Mouse (Mus musculus) midbrain, embryonic 16.5 days (tissue): ENCODE measurements around the gene Hnrnpab. TPM values are rescaled to one million over a fixed set of nuclear protein-coding genes. Genes with fewer than 3 reads are reported as not detected.

Source experiments
- ATAC-seq: fragments of 200-750 bp; cut with Nextera tagmentation; 2 replicates; pipeline ENCODE4 v1.8.0; 2017; ENCODE audit warnings: moderate TSS enrichment
- H3K27ac ChIP-seq: fragments of 300-500 bp; sonication (generic); 2 replicates; pipeline ENCODE4 v1.5.1; 2014; ENCODE audit warnings: mild to moderate bottlenecking, low read length, mixed read lengths
- H3K27me3 ChIP-seq: fragments of 300-500 bp; sonication (generic); 2 replicates; pipeline ENCODE4 v1.6.1; 2014; ENCODE audit warnings: low read depth, low read length, mixed read lengths; ENCODE audit not compliant: control insufficient read depth, insufficient read depth
- H3K36me3 ChIP-seq: fragments of 300-500 bp; sonication (generic); 2 replicates; pipeline ENCODE4 v1.6.1; 2014; ENCODE audit warnings: mild to moderate bottlenecking, low read length, moderate library complexity, mixed read lengths; ENCODE audit not compliant: control insufficient read depth, insufficient read depth
- H3K4me1 ChIP-seq: fragments of 300-500 bp; sonication (generic); 2 replicates; pipeline ENCODE4 v1.6.1; 2014; ENCODE audit warnings: mild to moderate bottlenecking, low read length, mixed read lengths; ENCODE audit not compliant: control insufficient read depth, insufficient read depth
- H3K4me2 ChIP-seq: fragments of 300-500 bp; sonication (generic); 2 replicates; pipeline ENCODE4 v1.6.1; 2014; ENCODE audit warnings: mild to moderate bottlenecking, low read length, mixed read lengths
- H3K4me3 ChIP-seq: fragments of 300-500 bp; sonication (generic); 2 replicates; pipeline ENCODE4 v1.5.1; 2014; ENCODE audit warnings: low read depth, mild to moderate bottlenecking, low read length, moderate library complexity, mixed read lengths
- H3K9ac ChIP-seq: fragments of 300-500 bp; sonication (generic); 2 replicates; pipeline ENCODE4 v1.6.1; 2014; ENCODE audit warnings: low read depth, low read length, mixed read lengths
- H3K9me3 ChIP-seq: fragments of 300-500 bp; sonication (generic); replicated peaks from 2 replicates; pipeline ENCODE4 v1.6.1; 2014; ENCODE audit warnings: mild to moderate bottlenecking, low read length, mixed read lengths; ENCODE audit not compliant: control insufficient read depth, poor library complexity, severe bottlenecking
- WGBS: fragments of 180-500 bp; shearing (Covaris S2); extraction: QIAGEN DNeasy Blood & Tissue Kit; methylation state at CpG from one replicate; pipeline ENCODE4 v1.1.7; 2014; 5-methylcytosine and 5-hydroxymethylcytosine counted together
- polyA plus RNA-seq: library from polyadenylated mRNA; unstranded; fragments of >200 nt; fragmentation: Nextera tagmentation; extraction: Ambion mirVana; gene quantifications from 2 replicates; pipeline ENCODE4 v1.2.1, GENCODE M21; 2015

Hnrnpab gene
- polyA plus RNA-seq, 1 experiment from 2014 or later = 273 TPM

GRCm38 (mm10) chr11:51587059-51587458 lies 19.6 kb downstream of the Hnrnpab start:
- H3K27ac ChIP-seq = no peak overlapping the region
- H3K9ac ChIP-seq = no peak overlapping the region
- no peak overlapping the region for H3K4me2 ChIP-seq
- H3K27me3 ChIP-seq = no peaks in the 10 kb centered on the region
- no peak for ATAC-seq
- no peak overlapping the region for H3K4me3 ChIP-seq
- WGBS = 86% methylated on average over 1 of the region's 1 CpGs
- peaks cover 16% of the 10 kb centered on the region for H3K4me1 ChIP-seq
- no peaks in the 10 kb centered on the region for H3K9me3 ChIP-seq
- H3K36me3 ChIP-seq = peaks cover 26% of the 10 kb centered on the region

- Histone ChIP-seq H3K4me2 (no peak overlapping the region), H3K27me3 (no peaks in the 10 kb centered on the region), H3K4me3 (no peak overlapping the region), H3K4me1 (peaks cover 16% of the 10 kb centered on the region), H3K36me3 (peaks cover 26% of the 10 kb centered on the region), H3K27ac (no peak overlapping the region), H3K9me3 (no peaks in the 10 kb centered on the region), H3K9ac (no peak overlapping the region)
- WGBS = 93% methylated on average over 13 of the region's 13 CpGs
- ATAC-seq = no peak
These were observed 20.2 kb downstream of the Hnrnpab start for GRCm38 (mm10) chr11:51586411-51586810.

- 0 out of 2 replicates have a peak overlapping the region, but pooled peaks have one; percentile 91 for H3K27ac ChIP-seq
- no peaks in the 10 kb centered on the region for H3K9me3 ChIP-seq
- H3K4me1 ChIP-seq = peaks cover 16% of the 10 kb centered on the region
- H3K4me3 ChIP-seq = no peak overlapping the region; the same call in 1 of the 2 replicates
- peaks cover 20% of the 10 kb centered on the region for H3K36me3 ChIP-seq
- WGBS = 65% methylated on average over 8 of the region's 8 CpGs
- H3K27me3 ChIP-seq = no peaks in the 10 kb centered on the region
- H3K9ac ChIP-seq = peak overlapping the region; percentile 82; the same call in 1 of the 2 replicates
- H3K4me2 ChIP-seq = peak overlapping the region; percentile 92
- peak; percentile 9 for ATAC-seq
These were observed 20.9 kb downstream of the Hnrnpab start for GRCm38 (mm10) chr11:51585608-51586252.

GRCm38 (mm10) chr11:51584431-51585248 lies 22.0 kb downstream of the Hnrnpab start, which contains the start of gene Phykpl:
Phykpl (plus strand) TSS chr11:51584757.
- Histone ChIP-seq H3K4me2 (peak within 1 kb of the TSS; percentile 92), H3K27ac (peak within 1 kb of the TSS; percentile 91), H3K9ac (peak within 1 kb of the TSS; percentile 82), H3K27me3 (no peaks in the 10 kb centered on the region), H3K36me3 (peaks cover 16% of the 10 kb centered on the region), H3K4me1 (peaks cover 16% of the 10 kb centered on the region), H3K4me3 (peak within 1 kb of the TSS; percentile 71), H3K9me3 (no peaks in the 10 kb centered on the region)
- under 1% methylated on average over 59 of the region's 59 CpGs for WGBS
- peak; percentile 94 for ATAC-seq

- H3K4me2 ChIP-seq = peak overlapping the region; percentile 92
- peak; percentile 59 for ATAC-seq
- no peaks in the 10 kb centered on the region for H3K9me3 ChIP-seq
- H3K36me3 ChIP-seq = peaks cover 13% of the 10 kb centered on the region
- H3K27me3 ChIP-seq = no peaks in the 10 kb centered on the region
- WGBS = 5% methylated on average over 9 of the region's 9 CpGs
- peaks cover 16% of the 10 kb centered on the region for H3K4me1 ChIP-seq
- peak overlapping the region; percentile 82 for H3K9ac ChIP-seq
- peak overlapping the region; percentile 71 for H3K4me3 ChIP-seq
- H3K27ac ChIP-seq = peak overlapping the region; percentile 91
These were observed 22.6 kb downstream of the Hnrnpab start for GRCm38 (mm10) chr11:51584057-51584430.

GRCm38 (mm10) chr11:51582713-51583112 lies 23.9 kb downstream of the Hnrnpab start:
- ATAC-seq = no peak
- H3K4me1 ChIP-seq = peaks cover 16% of the 10 kb centered on the region
- H3K9me3 ChIP-seq = no peaks in the 10 kb centered on the region
- H3K36me3 ChIP-seq = peaks cover 10% of the 10 kb centered on the region
- no peak overlapping the region for H3K4me2 ChIP-seq
- H3K27me3 ChIP-seq = no peaks in the 10 kb centered on the region
- 21% methylated on average over 8 of the region's 8 CpGs for WGBS
- no peak overlapping the region for H3K27ac ChIP-seq
- H3K9ac ChIP-seq = no peak overlapping the region
- H3K4me3 ChIP-seq = no peak overlapping the region

GRCm38 (mm10) chr11:51579024-51579423 lies 27.6 kb downstream of the Hnrnpab start:
- Histone ChIP-seq H3K9me3 (no peaks in the 10 kb centered on the region), H3K27me3 (no peaks in the 10 kb centered on the region), H3K9ac (no peak overlapping the region), H3K36me3 (no peaks in the 10 kb centered on the region), H3K4me2 (no peak overlapping the region), H3K4me1 (peaks cover 6% of the 10 kb centered on the region), H3K4me3 (no peak overlapping the region), H3K27ac (no peak overlapping the region)
- 69% methylated on average over 4 of the region's 4 CpGs for WGBS
- ATAC-seq = no peak

- no peak for ATAC-seq
- no peaks in the 10 kb centered on the region for H3K27me3 ChIP-seq
- no peaks in the 10 kb centered on the region; the same call in 1 of the 2 replicates for H3K4me1 ChIP-seq
- H3K27ac ChIP-seq = no peak overlapping the region
- no peaks in the 10 kb centered on the region for H3K9me3 ChIP-seq
- H3K4me3 ChIP-seq = no peak overlapping the region
- no peak overlapping the region for H3K9ac ChIP-seq
- WGBS = 88% methylated on average over 7 of the region's 7 CpGs
- no peak overlapping the region for H3K4me2 ChIP-seq
- no peaks in the 10 kb centered on the region for H3K36me3 ChIP-seq
These were observed 29.1 kb downstream of the Hnrnpab start for GRCm38 (mm10) chr11:51577587-51577986.

- no peak overlapping the region for H3K27ac ChIP-seq
These were observed 30.2 kb downstream of the Hnrnpab start for GRCm38 (mm10) chr11:51576454-51576853.

More at GRCm38 (mm10) chr11:51576454-51576853, 30.2 kb downstream of the Hnrnpab start:
- Histone ChIP-seq H3K9me3 (no peaks in the 10 kb centered on the region), H3K27me3 (no peaks in the 10 kb centered on the region), H3K4me3 (no peak overlapping the region), H3K36me3 (no peaks in the 10 kb centered on the region), H3K9ac (no peak overlapping the region), H3K4me2 (no peak overlapping the region), H3K4me1 (no peaks in the 10 kb centered on the region; the same call in 1 of the 2 replicates)
- 61% methylated on average over 4 of the region's 4 CpGs for WGBS
- ATAC-seq = no peak
